In genomic region chr4:130167814-130168213, GRCm38 (mm10) we compare ENCODE assay signal across 9 mouse cellular contexts. TPM values are rescaled to one million over a fixed set of nuclear protein-coding genes. Genes with fewer than 3 reads are reported as not detected.
A peak's percentile ranks its signal among the peaks of the same experiment; 100 is the strongest.
DNase-seq lines count a peak whose midpoint lies in the region; ATAC-seq and TF ChIP-seq lines count a peak whose summit lies in the region.
"Had no signal": no experiment of that assay in that cellular context is flagged by ENCODE, and none has a peak within 500 bp of the region (broad histone marks: within the 10 kb centered on the region; RNA-seq: fewer than 3 reads in every experiment).

No protein-coding gene starts in this region.

- no peak for ATAC-seq in hindbrain, embryonic 11.5 days (ENCODE audit: low FRiP score)
- ATAC-seq in liver, embryonic 15.5 days (ENCODE audit: insufficient read depth) = no peak
- ATAC-seq in stomach, embryonic 14.5 days (ENCODE audit: insufficient number of reproducible peaks, insufficient read depth, low FRiP score, low read depth) = no peak

- no peak for TF ChIP-seq CTCF in kidney, adult 2 months (conservative IDR thresholded peaks at IDR 0.05; ENCODE audit: insufficient read depth, insufficient read length, low read depth, low read length)

- no peak for TF ChIP-seq POLR2A in kidney, adult 2 months (IDR thresholded peaks at IDR 0.05; ENCODE audit: low read depth, low read length)

- no peak overlapping the region for H3K9ac ChIP-seq in hindbrain, embryonic 11.5 days (ENCODE audit: low read depth, low read length)
- no peak overlapping the region for H3K9ac ChIP-seq in liver, embryonic 15.5 days
- H3K9ac ChIP-seq in stomach, embryonic 14.5 days (replicated peaks; ENCODE audit: low read depth, low read length) = no peak overlapping the region

- peaks cover 57% of the 10 kb centered on the region for H3K4me1 ChIP-seq in kidney, adult 2 months (ENCODE audit: control insufficient read depth, insufficient read depth, low read length)
- peaks cover 7% of the 10 kb centered on the region; the same call in 1 of the 2 replicates for H3K4me1 ChIP-seq in hindbrain, embryonic 11.5 days (replicated peaks; ENCODE audit: control insufficient read depth, insufficient read depth, low read length)
- peaks cover 42% of the 10 kb centered on the region for H3K4me1 ChIP-seq in liver, embryonic 15.5 days (replicated peaks)
- peaks cover 42% of the 10 kb centered on the region for H3K4me1 ChIP-seq in stomach, embryonic 14.5 days (ENCODE audit: control insufficient read depth, insufficient read depth, low read length)

- DNase-seq in kidney, adult 2 months = no peak
- no peak for DNase-seq in kidney, adult 18-20 months
- no peak for DNase-seq in hindbrain, embryonic 11.5 days (ENCODE audit: low spot score)
- DNase-seq in frontal cortex, postnatal 14 days (ENCODE audit: low spot score in 2 of 2) = no peak
- DNase-seq in frontal cortex, postnatal 36 days (ENCODE audit: low spot score in 2 of 2) = no peak
- DNase-seq in gastrocnemius, adult 18-20 months (ENCODE audit: low spot score) = no peak

- peak overlapping the region; percentile 67 for H3K27ac ChIP-seq in kidney, adult 2 months (ENCODE audit: insufficient read depth, low read depth, low read length)
- H3K27ac ChIP-seq in hindbrain, embryonic 11.5 days (ENCODE audit: low read depth, low read length) = no peak overlapping the region
- no peak overlapping the region for H3K27ac ChIP-seq in liver, embryonic 15.5 days (replicated peaks)
- H3K27ac ChIP-seq in stomach, embryonic 14.5 days (ENCODE audit: low read length) = peak overlapping the region; percentile 68; the same call in 1 of the 2 replicates

- peak overlapping the region; percentile 15; the same call in 1 of the 2 replicates for H3K4me2 ChIP-seq in hindbrain, embryonic 11.5 days (replicated peaks; ENCODE audit: low read depth, low read length)
- H3K4me2 ChIP-seq in liver, embryonic 15.5 days = peak overlapping the region; percentile 25
- H3K4me2 ChIP-seq in stomach, embryonic 14.5 days (replicated peaks; ENCODE audit: low read depth, low read length) = 0 out of 2 replicates have a peak overlapping the region, but pooled peaks have one; percentile 20

- 27% methylated on average over 9 of the region's 9 CpGs for WGBS in kidney, adult 2 months
- WGBS in hindbrain, embryonic 11.5 days = 43% methylated on average over 9 of the region's 9 CpGs
- 37% methylated on average over 9 of the region's 9 CpGs for WGBS in liver, embryonic 15.5 days (ENCODE audit: insufficient replicate concordance)
- 39% methylated on average over 9 of the region's 9 CpGs for WGBS in stomach, embryonic 14.5 days

- no peaks in the 10 kb centered on the region for H3K9me3 ChIP-seq in hindbrain, embryonic 11.5 days (ENCODE audit: control insufficient read depth, low read length)
- H3K9me3 ChIP-seq in liver, embryonic 15.5 days (replicated peaks) = no peaks in the 10 kb centered on the region
- H3K9me3 ChIP-seq in stomach, embryonic 14.5 days (ENCODE audit: control insufficient read depth, low read depth, low read length) = no peaks in the 10 kb centered on the region

- no peaks in the 10 kb centered on the region for H3K27me3 ChIP-seq in kidney, adult 2 months (replicated peaks; ENCODE audit: control insufficient read depth, insufficient read depth, low read length)
- H3K27me3 ChIP-seq in hindbrain, embryonic 11.5 days (ENCODE audit: control insufficient read depth, insufficient read depth, low read length) = peaks cover 12% of the 10 kb centered on the region
- peaks cover 70% of the 10 kb centered on the region for H3K27me3 ChIP-seq in liver, embryonic 15.5 days
- H3K27me3 ChIP-seq in stomach, embryonic 14.5 days (ENCODE audit: control insufficient read depth, insufficient read depth, low read length) = no peaks in the 10 kb centered on the region

- H3K4me3 ChIP-seq in kidney, adult 2 months (ENCODE audit: insufficient read depth, low read depth, low read length) = no peak overlapping the region
- H3K4me3 ChIP-seq in hindbrain, embryonic 11.5 days (ENCODE audit: low read depth, low read length) = no peak overlapping the region
- no peak overlapping the region for H3K4me3 ChIP-seq in liver, embryonic 15.5 days (replicated peaks)
- no peak overlapping the region for H3K4me3 ChIP-seq in stomach, embryonic 14.5 days (ENCODE audit: low read depth, low read length)

- no peaks in the 10 kb centered on the region for H3K36me3 ChIP-seq in kidney, adult 2 months (ENCODE audit: control insufficient read depth, insufficient read depth, low read length)
- H3K36me3 ChIP-seq in hindbrain, embryonic 11.5 days (ENCODE audit: control insufficient read depth, insufficient read depth, low read length) = no peaks in the 10 kb centered on the region
- H3K36me3 ChIP-seq in liver, embryonic 15.5 days (replicated peaks) = peaks cover 48% of the 10 kb centered on the region
- no peaks in the 10 kb centered on the region for H3K36me3 ChIP-seq in stomach, embryonic 14.5 days (ENCODE audit: control insufficient read depth, insufficient read depth, low read length)

RNA-seq across cellular contexts. Expression of gene Tinagl1, which starts 7.1 kb away (rescaled TPM):
- polyA plus RNA-seq in kidney, adult 2 months (2012; rRNA removed) = 118 and 133 TPM in 2 replicates
- polyA plus RNA-seq in hindbrain, embryonic 11.5 days (2014; fragmentation: Nextera tagmentation; extraction: Ambion mirVana) = 8.2 and 10.0 TPM in 2 replicates
- 41.1 and 47.6 TPM in 2 replicates for polyA plus RNA-seq in liver, embryonic 15.5 days (2015; fragmentation: Nextera tagmentation; extraction: Ambion mirVana)
- polyA plus RNA-seq in stomach, embryonic 14.5 days (2014; fragmentation: Nextera tagmentation; extraction: Ambion mirVana) = 22.1 and 29.2 TPM in 2 replicates
- 10 to 100 TPM; 27.5 to 40.5 TPM for total RNA-seq in gastrocnemius, adult 18-20 months (2021)

RNA-seq across cellular contexts. Expression of gene Hcrtr1, which starts 28.7 kb away (rescaled TPM):
- 0.54 and 0.56 TPM in 2 replicates for polyA plus RNA-seq in kidney, adult 2 months (2012; rRNA removed)
- 0.46 and 0.59 TPM in 2 replicates for polyA plus RNA-seq in hindbrain, embryonic 11.5 days (2014; fragmentation: Nextera tagmentation; extraction: Ambion mirVana)
- polyA plus RNA-seq in liver, embryonic 15.5 days (2015; fragmentation: Nextera tagmentation; extraction: Ambion mirVana) = not detected in 2 replicates
- 0.26 and 0.41 TPM in 2 replicates for polyA plus RNA-seq in stomach, embryonic 14.5 days (2014; fragmentation: Nextera tagmentation; extraction: Ambion mirVana)
- total RNA-seq in gastrocnemius, adult 18-20 months (2021) = not detected

RNA-seq across cellular contexts. Expression of gene Gm853, which starts 54.4 kb away (rescaled TPM):
- 64.7 and 89.1 TPM in 2 replicates for polyA plus RNA-seq in kidney, adult 2 months (2012; rRNA removed)
- 0.45 and 1.2 TPM in 2 replicates for polyA plus RNA-seq in hindbrain, embryonic 11.5 days (2014; fragmentation: Nextera tagmentation; extraction: Ambion mirVana)
- polyA plus RNA-seq in liver, embryonic 15.5 days (2015; fragmentation: Nextera tagmentation; extraction: Ambion mirVana) = not detected in 2 replicates
- polyA plus RNA-seq in stomach, embryonic 14.5 days (2014; fragmentation: Nextera tagmentation; extraction: Ambion mirVana) = not detected in 2 replicates
- not detected for total RNA-seq in gastrocnemius, adult 18-20 months (2021)
- polyA plus RNA-seq: liver, embryonic 16.5 days had no signal

Comparison
In these comparisons a context has a peak if more than half of its experiments do, and no peak if none do; other contexts are left out.
1. H3K27ac ChIP-seq: peak in kidney, adult 2 months (single experiment) and stomach, embryonic 14.5 days (single experiment); none in hindbrain, embryonic 11.5 days (single experiment) and liver, embryonic 15.5 days (single experiment).
2. RNA of gene Gm853, which starts 54.4 kb away (polyA plus RNA-seq): 64.7 to 89.1 TPM in kidney, adult 2 months; 0.45 to 1.2 TPM in hindbrain, embryonic 11.5 days, not detected in liver, embryonic 15.5 days and not detected in stomach, embryonic 14.5 days; every median in the first group is over 10 times any median in the second.
3. Peak in every context shown above with its lines, with median percentiles within 50 percentile points of each other: H3K4me2 ChIP-seq.